Mouse (Mus musculus): ENCODE results near the gene Trim38. TPM values are rescaled to one million over a fixed set of nuclear protein-coding genes. Genes with fewer than 3 reads are reported as not detected.

Trim38 gene
- polyA plus RNA-seq, 1 experiment from 2014 or later, result not detected

Small RNA genes within 50 kb of the gene (microRNA-seq; reads per million reads assigned to microRNA genes)
- not detected for gene Gm44314
- not detected for gene Gm44484

Other genes starting within 250 kb of the Trim38 start
- 4.6 and 7.0 TPM in 2 replicates for gene Hist1h4h, start 238.9 kb upstream of the Trim38 start, polyA plus RNA-seq (2015; fragmentation: Nextera tagmentation; extraction: Ambion mirVana)
- 8.3 and 9.7 TPM in 2 replicates for gene Hist1h2af, start 236.0 kb upstream of the Trim38 start, polyA plus RNA-seq (2015; fragmentation: Nextera tagmentation; extraction: Ambion mirVana)
- 9.4 and 11.7 TPM in 2 replicates for gene Hist1h3g, start 234.5 kb upstream of the Trim38 start, polyA plus RNA-seq (2015; fragmentation: Nextera tagmentation; extraction: Ambion mirVana)
- 1.5 and 1.6 TPM in 2 replicates for gene Hist1h2bh, start 226.5 kb upstream of the Trim38 start, polyA plus RNA-seq (2015; fragmentation: Nextera tagmentation; extraction: Ambion mirVana)
- 0.99 and 1.4 TPM in 2 replicates for gene Hist1h3f, start 225.9 kb upstream of the Trim38 start, polyA plus RNA-seq (2015; fragmentation: Nextera tagmentation; extraction: Ambion mirVana)
- 1.4 and 2.5 TPM in 2 replicates for gene Hist1h4f, start 218.3 kb upstream of the Trim38 start, polyA plus RNA-seq (2015; fragmentation: Nextera tagmentation; extraction: Ambion mirVana)
- 1.1 TPM in 2 replicates for gene Hist1h1d, start 216.7 kb upstream of the Trim38 start, polyA plus RNA-seq (2015; fragmentation: Nextera tagmentation; extraction: Ambion mirVana)
- gene Hist1h3e, start 207.5 kb upstream of the Trim38 start, polyA plus RNA-seq (2015; fragmentation: Nextera tagmentation; extraction: Ambion mirVana), result 2.7 and 4.4 TPM in 2 replicates
- 75.0 and 100 TPM in 2 replicates for gene Hist1h2ae, start 198.7 kb upstream of the Trim38 start, polyA plus RNA-seq (2015; fragmentation: Nextera tagmentation; extraction: Ambion mirVana)
- 10.0 and 11.6 TPM in 2 replicates for gene Hist1h2bg, start 198.5 kb upstream of the Trim38 start, polyA plus RNA-seq (2015; fragmentation: Nextera tagmentation; extraction: Ambion mirVana)
- gene Hist1h2bf, start 195.7 kb upstream of the Trim38 start, polyA plus RNA-seq (2015; fragmentation: Nextera tagmentation; extraction: Ambion mirVana), result 4.0 and 6.7 TPM in 2 replicates
- gene Hist1h2ad, start 195.5 kb upstream of the Trim38 start, polyA plus RNA-seq (2015; fragmentation: Nextera tagmentation; extraction: Ambion mirVana), result 3.6 and 4.1 TPM in 2 replicates
- 6.0 and 7.4 TPM in 2 replicates for gene Hist1h3d, start 194.2 kb upstream of the Trim38 start, polyA plus RNA-seq (2015; fragmentation: Nextera tagmentation; extraction: Ambion mirVana)
- 125 and 146 TPM in 2 replicates for gene Hist1h4d, start 188.3 kb upstream of the Trim38 start, polyA plus RNA-seq (2015; fragmentation: Nextera tagmentation; extraction: Ambion mirVana)
- gene Hist1h2be, start 148.8 kb upstream of the Trim38 start, polyA plus RNA-seq (2015; fragmentation: Nextera tagmentation; extraction: Ambion mirVana), result 1.8 and 1.9 TPM in 2 replicates
- gene Hist1h1e, start 147.4 kb upstream of the Trim38 start, polyA plus RNA-seq (2015; fragmentation: Nextera tagmentation; extraction: Ambion mirVana), result 24.7 and 26.6 TPM in 2 replicates
- 1.2 and 1.4 TPM in 2 replicates for gene Hist1h2ac, start 86.0 kb upstream of the Trim38 start, polyA plus RNA-seq (2015; fragmentation: Nextera tagmentation; extraction: Ambion mirVana)
- gene Hist1h2bc, start 85.7 kb upstream of the Trim38 start, polyA plus RNA-seq (2015; fragmentation: Nextera tagmentation; extraction: Ambion mirVana), result 136 and 151 TPM in 2 replicates
- 0.17 TPM in 1 of 2 replicates, not detected in the other for gene Hist1h1t, start 74.1 kb upstream of the Trim38 start, polyA plus RNA-seq (2015; fragmentation: Nextera tagmentation; extraction: Ambion mirVana)
- gene Hist1h4c, start 71.5 kb upstream of the Trim38 start, polyA plus RNA-seq (2015; fragmentation: Nextera tagmentation; extraction: Ambion mirVana), result 7.3 and 8.8 TPM in 2 replicates
- gene Hfe, start 59.1 kb upstream of the Trim38 start, polyA plus RNA-seq (2015; fragmentation: Nextera tagmentation; extraction: Ambion mirVana), result 13.6 and 16.4 TPM in 2 replicates
- 81.0 and 85.5 TPM in 2 replicates for gene Hist1h1c, start 31.1 kb upstream of the Trim38 start, polyA plus RNA-seq (2015; fragmentation: Nextera tagmentation; extraction: Ambion mirVana)
- gene Hist1h3c, start 24.3 kb upstream of the Trim38 start, polyA plus RNA-seq (2015; fragmentation: Nextera tagmentation; extraction: Ambion mirVana), result 6.4 and 7.3 TPM in 2 replicates
- 5.6 and 5.7 TPM in 2 replicates for gene Hist1h2bb, start 23.2 kb upstream of the Trim38 start, polyA plus RNA-seq (2015; fragmentation: Nextera tagmentation; extraction: Ambion mirVana)
- 60.0 and 64.5 TPM in 2 replicates for gene Hist1h2ab, start 18.8 kb upstream of the Trim38 start, polyA plus RNA-seq (2015; fragmentation: Nextera tagmentation; extraction: Ambion mirVana)
- 13.6 and 15.4 TPM in 2 replicates for gene Hist1h3b, start 17.6 kb upstream of the Trim38 start, polyA plus RNA-seq (2015; fragmentation: Nextera tagmentation; extraction: Ambion mirVana)
- 2.7 and 4.1 TPM in 2 replicates for gene Hist1h4b, start 12.9 kb upstream of the Trim38 start, polyA plus RNA-seq (2015; fragmentation: Nextera tagmentation; extraction: Ambion mirVana)
- gene Hist1h4a, start 8.7 kb upstream of the Trim38 start, polyA plus RNA-seq (2015; fragmentation: Nextera tagmentation; extraction: Ambion mirVana), result 0.40 TPM in 1 of 2 replicates, not detected in the other
- gene Hist1h3a, start 7.5 kb upstream of the Trim38 start, polyA plus RNA-seq (2015; fragmentation: Nextera tagmentation; extraction: Ambion mirVana), result 6.4 and 7.6 TPM in 2 replicates
- 3.5 and 4.3 TPM in 2 replicates for gene Hist1h1a, start 6.2 kb upstream of the Trim38 start, polyA plus RNA-seq (2015; fragmentation: Nextera tagmentation; extraction: Ambion mirVana)
- 1.5 and 1.8 TPM in 2 replicates for gene Slc17a2, start 37.1 kb downstream of the Trim38 start, polyA plus RNA-seq (2015; fragmentation: Nextera tagmentation; extraction: Ambion mirVana)
- gene Slc17a3, start 69.5 kb downstream of the Trim38 start, polyA plus RNA-seq (2015; fragmentation: Nextera tagmentation; extraction: Ambion mirVana), result 6.5 and 7.5 TPM in 2 replicates
- gene Slc17a1, start 97.8 kb downstream of the Trim38 start, polyA plus RNA-seq (2015; fragmentation: Nextera tagmentation; extraction: Ambion mirVana), result 0.32 and 0.59 TPM in 2 replicates
- gene Slc17a4, start 145.1 kb downstream of the Trim38 start, polyA plus RNA-seq (2015; fragmentation: Nextera tagmentation; extraction: Ambion mirVana), result 0.09 and 0.24 TPM in 2 replicates
- gene Hist1h2ba, start 164.2 kb downstream of the Trim38 start, polyA plus RNA-seq (2015; fragmentation: Nextera tagmentation; extraction: Ambion mirVana), result not detected in 2 replicates
- gene Hist1h2aa, start 164.5 kb downstream of the Trim38 start, polyA plus RNA-seq (2015; fragmentation: Nextera tagmentation; extraction: Ambion mirVana), result not detected in 2 replicates
- gene Scgn, start 221.3 kb downstream of the Trim38 start, polyA plus RNA-seq (2015; fragmentation: Nextera tagmentation; extraction: Ambion mirVana), result not detected in 2 replicates